Mouse (Mus musculus): ENCODE results near the gene H2-Ab1. TPM values are rescaled to one million over a fixed set of nuclear protein-coding genes. Genes with fewer than 3 reads are reported as not detected.

The H2-Ab1 gene
- polyA plus RNA-seq, 1 experiment from 2014 or later = 53.9 TPM

DNA sequence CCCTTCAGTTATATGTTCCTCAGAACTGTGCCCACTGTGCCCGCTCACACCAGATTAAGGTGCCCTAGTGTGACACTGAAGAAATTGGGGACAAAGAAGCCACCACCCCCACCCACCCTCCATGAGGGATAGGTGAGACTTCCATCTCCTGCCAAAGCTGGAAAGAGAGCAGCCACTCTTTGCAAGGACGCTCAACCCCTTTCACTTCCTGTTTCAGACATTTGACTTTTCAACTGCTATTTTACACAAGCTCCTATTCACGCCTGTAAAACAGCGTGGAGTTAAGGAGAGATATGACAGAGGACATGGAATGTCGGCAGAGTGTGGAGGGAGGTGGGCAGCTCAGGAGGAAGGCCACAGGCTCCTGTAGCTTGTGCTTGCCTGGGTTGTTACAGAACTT is 29.0 kb downstream of the H2-Ab1 start:
- H3K27me3 ChIP-seq (replicated peaks; ENCODE audit: control insufficient read depth, insufficient read depth, low read length) = no peaks in the 10 kb centered on the region
- no peaks in the 10 kb centered on the region for H3K9me3 ChIP-seq (ENCODE audit: control insufficient read depth)
- no peak for ATAC-seq
- H3K36me3 ChIP-seq (ENCODE audit: control insufficient read depth, insufficient read depth) = no peaks in the 10 kb centered on the region
- H3K9ac ChIP-seq (ENCODE audit: low read depth, low read length) = no peak overlapping the region
- TF ChIP-seq CTCF (IDR thresholded peaks at IDR 0.05; ENCODE audit: low read depth) = no peak
- no peaks in the 10 kb centered on the region for H3K4me1 ChIP-seq (replicated peaks; ENCODE audit: control insufficient read depth, insufficient read depth, low read length)
- no peak overlapping the region for H3K4me3 ChIP-seq (ENCODE audit: low read depth, low read length)
- H3K27ac ChIP-seq (ENCODE audit: low read depth, low read length) = no peak overlapping the region
- 77% methylated on average over 5 of the region's 5 CpGs for WGBS
- H3K4me2 ChIP-seq (replicated peaks; ENCODE audit: low read depth) = no peak overlapping the region

GRCm38 (mm10) chr17:34286999-34287398 is 29.5 kb downstream of the H2-Ab1 start:
- Histone ChIP-seq H3K9me3 (ENCODE audit: control insufficient read depth) (no peaks in the 10 kb centered on the region), H3K36me3 (ENCODE audit: control insufficient read depth, insufficient read depth) (no peaks in the 10 kb centered on the region), H3K4me1 (replicated peaks; ENCODE audit: control insufficient read depth, insufficient read depth, low read length) (no peaks in the 10 kb centered on the region), H3K9ac (ENCODE audit: low read depth, low read length) (no peak overlapping the region), H3K4me2 (replicated peaks; ENCODE audit: low read depth) (no peak overlapping the region), H3K27me3 (replicated peaks; ENCODE audit: control insufficient read depth, insufficient read depth, low read length) (no peaks in the 10 kb centered on the region), H3K27ac (ENCODE audit: low read depth, low read length) (no peak overlapping the region), H3K4me3 (ENCODE audit: low read depth, low read length) (no peak overlapping the region)
- WGBS = 67% methylated on average over 6 of the region's 6 CpGs
- TF ChIP-seq CTCF (IDR thresholded peaks at IDR 0.05; ENCODE audit: low read depth) = no peak
- no peak for ATAC-seq

- Histone ChIP-seq H3K27me3 (replicated peaks; ENCODE audit: control insufficient read depth, insufficient read depth, low read length) (no peaks in the 10 kb centered on the region), H3K9me3 (ENCODE audit: control insufficient read depth) (no peaks in the 10 kb centered on the region), H3K27ac (ENCODE audit: low read depth, low read length) (no peak within 1 kb of the TSS), H3K9ac (ENCODE audit: low read depth, low read length) (no peak within 1 kb of the TSS), H3K4me3 (ENCODE audit: low read depth, low read length) (no peak within 1 kb of the TSS), H3K4me2 (replicated peaks; ENCODE audit: low read depth) (no peak within 1 kb of the TSS), H3K4me1 (replicated peaks; ENCODE audit: control insufficient read depth, insufficient read depth, low read length) (no peaks in the 10 kb centered on the region), H3K36me3 (ENCODE audit: control insufficient read depth, insufficient read depth) (no peaks in the 10 kb centered on the region)
- ATAC-seq = peak; percentile 69
- no peak for TF ChIP-seq CTCF (IDR thresholded peaks at IDR 0.05; ENCODE audit: low read depth)
- 18% methylated on average over 8 of the region's 8 CpGs for WGBS
Measured at GRCm38 (mm10) chr17:34287648-34288047, 30.2 kb downstream of the H2-Ab1 start, which contains the start of gene H2-Aa. Gene H2-Aa (minus strand): TSS chr17:34287823.

- H3K9ac ChIP-seq (ENCODE audit: low read depth, low read length) = no peak overlapping the region
- H3K4me1 ChIP-seq (replicated peaks; ENCODE audit: control insufficient read depth, insufficient read depth, low read length) = no peaks in the 10 kb centered on the region
- H3K9me3 ChIP-seq (ENCODE audit: control insufficient read depth) = no peaks in the 10 kb centered on the region
- H3K4me2 ChIP-seq (replicated peaks; ENCODE audit: low read depth) = no peak overlapping the region
- 69% methylated on average over 3 of the region's 3 CpGs for WGBS
- H3K27me3 ChIP-seq (replicated peaks; ENCODE audit: control insufficient read depth, insufficient read depth, low read length) = no peaks in the 10 kb centered on the region
- no peak overlapping the region for H3K4me3 ChIP-seq (ENCODE audit: low read depth, low read length)
- no peak for TF ChIP-seq CTCF (IDR thresholded peaks at IDR 0.05; ENCODE audit: low read depth)
- ATAC-seq = no peak
- no peak overlapping the region for H3K27ac ChIP-seq (ENCODE audit: low read depth, low read length)
- no peaks in the 10 kb centered on the region for H3K36me3 ChIP-seq (ENCODE audit: control insufficient read depth, insufficient read depth)
Measured at GRCm38 (mm10) chr17:34288131-34288530, 30.6 kb downstream of the H2-Ab1 start.

DNA sequence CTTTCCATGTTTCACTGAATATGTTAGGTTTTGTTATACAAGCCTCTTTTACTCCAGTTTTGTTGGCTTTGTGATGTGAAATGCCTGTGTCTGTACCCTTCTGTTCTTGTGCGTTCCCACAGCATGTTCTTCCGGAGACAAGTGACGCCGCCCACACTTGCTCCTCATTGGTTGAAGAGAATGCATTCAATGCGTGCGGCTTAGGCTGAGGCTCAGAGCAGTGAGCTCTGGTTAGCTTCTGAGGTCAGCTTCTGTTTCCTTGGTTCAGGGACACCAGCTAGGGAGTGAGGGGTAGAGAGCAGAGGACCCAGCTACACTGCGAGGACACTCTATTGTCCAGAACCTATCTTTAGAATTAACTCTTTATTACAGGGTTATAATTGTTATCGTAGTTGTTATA is 34.1 kb downstream of the H2-Ab1 start:
- H3K4me3 ChIP-seq (ENCODE audit: low read depth, low read length) = no peak overlapping the region
- H3K9ac ChIP-seq (ENCODE audit: low read depth, low read length) = no peak overlapping the region
- WGBS = 18% methylated on average over 8 of the region's 8 CpGs
- H3K36me3 ChIP-seq (ENCODE audit: control insufficient read depth, insufficient read depth) = no peaks in the 10 kb centered on the region
- no peaks in the 10 kb centered on the region for H3K9me3 ChIP-seq (ENCODE audit: control insufficient read depth)
- no peak for TF ChIP-seq CTCF (IDR thresholded peaks at IDR 0.05; ENCODE audit: low read depth)
- no peaks in the 10 kb centered on the region for H3K27me3 ChIP-seq (replicated peaks; ENCODE audit: control insufficient read depth, insufficient read depth, low read length)
- ATAC-seq = peak; percentile 77
- no peak overlapping the region for H3K27ac ChIP-seq (ENCODE audit: low read depth, low read length)
- no peak overlapping the region for H3K4me2 ChIP-seq (replicated peaks; ENCODE audit: low read depth)
- no peaks in the 10 kb centered on the region for H3K4me1 ChIP-seq (replicated peaks; ENCODE audit: control insufficient read depth, insufficient read depth, low read length)

- 83% methylated on average over 4 of the region's 4 CpGs for WGBS
- no peaks in the 10 kb centered on the region for H3K9me3 ChIP-seq (ENCODE audit: control insufficient read depth)
- H3K4me2 ChIP-seq (replicated peaks; ENCODE audit: low read depth) = no peak overlapping the region
- no peaks in the 10 kb centered on the region for H3K27me3 ChIP-seq (replicated peaks; ENCODE audit: control insufficient read depth, insufficient read depth, low read length)
- no peak overlapping the region for H3K27ac ChIP-seq (ENCODE audit: low read depth, low read length)
- no peaks in the 10 kb centered on the region for H3K4me1 ChIP-seq (replicated peaks; ENCODE audit: control insufficient read depth, insufficient read depth, low read length)
- H3K36me3 ChIP-seq (ENCODE audit: control insufficient read depth, insufficient read depth) = no peaks in the 10 kb centered on the region
- ATAC-seq = no peak
- H3K4me3 ChIP-seq (ENCODE audit: low read depth, low read length) = no peak overlapping the region
- TF ChIP-seq CTCF (IDR thresholded peaks at IDR 0.05; ENCODE audit: low read depth) = no peak
- H3K9ac ChIP-seq (ENCODE audit: low read depth, low read length) = no peak overlapping the region
Measured at GRCm38 (mm10) chr17:34292570-34292969, 35.1 kb downstream of the H2-Ab1 start.

DNA sequence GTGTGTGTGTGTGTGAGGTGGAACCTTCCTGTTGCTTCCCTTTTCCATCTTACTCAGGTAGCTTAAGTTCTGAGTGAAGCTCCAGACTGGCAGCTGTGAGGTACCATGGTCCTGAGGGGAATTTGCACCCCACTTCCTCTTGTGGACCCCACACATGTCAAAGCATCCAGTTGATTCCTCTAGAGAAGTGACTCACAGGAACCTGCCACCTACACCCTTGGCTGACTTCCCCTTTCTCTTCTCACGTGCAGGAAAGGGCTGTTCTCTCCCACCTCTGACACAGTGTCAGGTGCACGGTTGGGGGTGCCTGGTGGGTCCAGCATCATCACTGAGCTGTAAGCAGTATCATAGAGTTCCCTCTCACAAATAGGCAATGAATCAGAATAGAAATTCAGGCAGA is 36.0 kb downstream of the H2-Ab1 start:
- Histone ChIP-seq H3K27ac (ENCODE audit: low read depth, low read length) (no peak overlapping the region), H3K4me3 (ENCODE audit: low read depth, low read length) (no peak overlapping the region)
- 42% methylated on average over 2 of the region's 2 CpGs for WGBS

More for the DNA sequence above, 36.0 kb downstream of the H2-Ab1 start:
- no peaks in the 10 kb centered on the region for H3K9me3 ChIP-seq (ENCODE audit: control insufficient read depth)
- no peaks in the 10 kb centered on the region for H3K36me3 ChIP-seq (ENCODE audit: control insufficient read depth, insufficient read depth)
- H3K4me1 ChIP-seq (replicated peaks; ENCODE audit: control insufficient read depth, insufficient read depth, low read length) = no peaks in the 10 kb centered on the region
- H3K9ac ChIP-seq (ENCODE audit: low read depth, low read length) = no peak overlapping the region
- H3K27me3 ChIP-seq (replicated peaks; ENCODE audit: control insufficient read depth, insufficient read depth, low read length) = no peaks in the 10 kb centered on the region
- no peak overlapping the region for H3K4me2 ChIP-seq (replicated peaks; ENCODE audit: low read depth)
- ATAC-seq = no peak
- TF ChIP-seq CTCF (IDR thresholded peaks at IDR 0.05; ENCODE audit: low read depth) = no peak

All from intestine, postnatal 0 days (tissue).